Mouse (Mus musculus) bone marrow macrophage, adult 2 months (primary cell): ENCODE measurements around the gene Ptbp1.

ENCODE experiments used
- CTCF ChIP-seq: IDR thresholded peaks from 2 replicates; pipeline ENCODE4 v1.5.1; 2012; ENCODE audit warnings: low read depth, mild to moderate bottlenecking, low read length, moderate library complexity
- POLR2A ChIP-seq: IDR thresholded peaks from 2 replicates; pipeline ENCODE4 v1.6.1; 2012; ENCODE audit warnings: mild to moderate bottlenecking, low read depth, low read length, borderline replicate concordance

DNA sequence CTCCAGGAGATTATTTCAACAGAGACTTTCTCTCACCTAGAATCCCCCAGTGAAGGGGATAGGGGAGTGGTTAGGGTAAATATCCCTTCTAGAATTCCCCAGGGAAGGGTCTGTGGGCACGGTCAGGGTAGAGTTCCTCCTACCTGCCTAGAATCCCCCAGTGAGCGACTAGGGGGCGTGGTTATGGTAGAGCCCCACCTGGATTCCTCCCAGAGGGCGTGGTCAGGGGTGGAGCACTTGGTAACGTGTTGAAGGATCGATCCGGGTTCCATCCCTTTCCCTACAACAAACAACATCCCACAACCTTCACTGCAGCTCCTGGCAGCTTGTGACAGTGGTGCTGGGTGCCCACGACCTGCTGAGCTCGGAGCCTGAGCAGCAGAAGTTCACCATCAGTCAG, 26.5 kb downstream of the Ptbp1 start:
- TF ChIP-seq CTCF = no peak
- no peak for TF ChIP-seq POLR2A
